Mouse (Mus musculus): ENCODE measurements around the gene Lrba. TPM values are rescaled to one million over a fixed set of nuclear protein-coding genes. Genes with fewer than 3 reads are reported as not detected.

The Lrba gene
- total and polyA plus RNA-seq, 2 experiments from 2014 or later = 1.6 to 18.5 TPM

GRCm38 (mm10) chr3:86723415-86724298 is 499.2 kb downstream of the Lrba start:
- TF ChIP-seq CTCF (IDR thresholded peaks at IDR 0.05; ENCODE audit: low read depth) = no peak
- Histone ChIP-seq H3K36me3 (ENCODE audit: insufficient read depth) (no peaks in the 10 kb centered on the region), H3K4me3 (ENCODE audit: low read depth, low read length) (no peak overlapping the region), H3K27ac (ENCODE audit: low read depth, low read length) (no peak overlapping the region), H3K9ac (no peak overlapping the region), H3K27me3 (ENCODE audit: insufficient read depth, low read length) (no peaks in the 10 kb centered on the region), H3K4me2 (ENCODE audit: low read depth) (no peak overlapping the region), H3K9me3 (ENCODE audit: low read length) (no peaks in the 10 kb centered on the region), H3K4me1 (ENCODE audit: insufficient read depth) (no peaks in the 10 kb centered on the region)
- no peak for DNase-seq
- 30% methylated on average over 9 of the region's 9 CpGs for WGBS
- no peak for ATAC-seq

GRCm38 (mm10) chr3:86725113-86725512 is 500.6 kb downstream of the Lrba start:
- H3K9me3 ChIP-seq (ENCODE audit: low read length) = no peaks in the 10 kb centered on the region
- H3K4me2 ChIP-seq (ENCODE audit: low read depth) = no peak overlapping the region
- no peak for ATAC-seq
- no peaks in the 10 kb centered on the region for H3K36me3 ChIP-seq (ENCODE audit: insufficient read depth)
- no peak overlapping the region for H3K4me3 ChIP-seq (ENCODE audit: low read depth, low read length)
- no peak overlapping the region for H3K27ac ChIP-seq (ENCODE audit: low read depth, low read length)
- no peak for DNase-seq
- 76% methylated on average over 9 of the region's 9 CpGs for WGBS
- H3K4me1 ChIP-seq (ENCODE audit: insufficient read depth) = no peaks in the 10 kb centered on the region
- TF ChIP-seq CTCF (IDR thresholded peaks at IDR 0.05; ENCODE audit: low read depth) = no peak
- no peaks in the 10 kb centered on the region for H3K27me3 ChIP-seq (ENCODE audit: insufficient read depth, low read length)
- H3K9ac ChIP-seq = no peak overlapping the region

- H3K9ac ChIP-seq = no peak overlapping the region
- no peaks in the 10 kb centered on the region for H3K9me3 ChIP-seq (ENCODE audit: low read length)
- H3K4me1 ChIP-seq (ENCODE audit: insufficient read depth) = 0 out of 2 replicates have a peak, but pooled peaks cover 3% of the 10 kb centered on the region
- H3K4me2 ChIP-seq (ENCODE audit: low read depth) = no peak overlapping the region
- DNase-seq (peak; percentile 50), ATAC-seq (peak; percentile 69)
- no peaks in the 10 kb centered on the region for H3K36me3 ChIP-seq (ENCODE audit: insufficient read depth)
- WGBS = 52% methylated on average over 3 of the region's 3 CpGs
- no peak overlapping the region for H3K4me3 ChIP-seq (ENCODE audit: low read depth, low read length)
- no peak overlapping the region for H3K27ac ChIP-seq (ENCODE audit: low read depth, low read length)
- TF ChIP-seq CTCF (IDR thresholded peaks at IDR 0.05; ENCODE audit: low read depth) = no peak
- no peaks in the 10 kb centered on the region for H3K27me3 ChIP-seq (ENCODE audit: insufficient read depth, low read length)
These were observed 514.4 kb downstream of the Lrba start for GRCm38 (mm10) chr3:86738831-86739230.

GRCm38 (mm10) chr3:86739745-86740144 is 515.3 kb downstream of the Lrba start:
- no peaks in the 10 kb centered on the region for H3K9me3 ChIP-seq (ENCODE audit: low read length)
- DNase-seq (no peak), ATAC-seq (no peak)
- H3K9ac ChIP-seq = no peak overlapping the region
- no peaks in the 10 kb centered on the region for H3K27me3 ChIP-seq (ENCODE audit: insufficient read depth, low read length)
- H3K36me3 ChIP-seq (ENCODE audit: insufficient read depth) = no peaks in the 10 kb centered on the region
- 0 out of 2 replicates have a peak, but pooled peaks cover 3% of the 10 kb centered on the region for H3K4me1 ChIP-seq (ENCODE audit: insufficient read depth)
- H3K4me3 ChIP-seq (ENCODE audit: low read depth, low read length) = no peak overlapping the region
- no peak for TF ChIP-seq CTCF (IDR thresholded peaks at IDR 0.05; ENCODE audit: low read depth)
- no peak overlapping the region for H3K4me2 ChIP-seq (ENCODE audit: low read depth)
- WGBS = 46% methylated on average over 4 of the region's 4 CpGs
- H3K27ac ChIP-seq (ENCODE audit: low read depth, low read length) = no peak overlapping the region

- Histone ChIP-seq H3K27ac (ENCODE audit: low read depth, low read length) (no peak overlapping the region), H3K4me1 (ENCODE audit: insufficient read depth) (peaks cover 10% of the 10 kb centered on the region), H3K4me2 (ENCODE audit: low read depth) (no peak overlapping the region), H3K9me3 (ENCODE audit: low read length) (no peaks in the 10 kb centered on the region), H3K36me3 (ENCODE audit: insufficient read depth) (no peaks in the 10 kb centered on the region), H3K9ac (no peak overlapping the region), H3K4me3 (ENCODE audit: low read depth, low read length) (no peak overlapping the region), H3K27me3 (ENCODE audit: insufficient read depth, low read length) (no peaks in the 10 kb centered on the region)
- TF ChIP-seq CTCF (IDR thresholded peaks at IDR 0.05; ENCODE audit: low read depth) = no peak
- 31% methylated on average over 4 of the region's 4 CpGs for WGBS
- ATAC-seq (peak; percentile 61; the same call in 1 of the 2 replicates), DNase-seq (peak; percentile 64)
These were observed 520.9 kb downstream of the Lrba start for GRCm38 (mm10) chr3:86745348-86745747.

- 21% methylated on average over 10 of the region's 10 CpGs for WGBS
- DNase-seq (peak; percentile 27), ATAC-seq (no peak; the same call in 1 of the 2 replicates)
- no peak overlapping the region for H3K27ac ChIP-seq (ENCODE audit: low read depth, low read length)
- no peaks in the 10 kb centered on the region for H3K36me3 ChIP-seq (ENCODE audit: insufficient read depth)
- H3K9ac ChIP-seq = no peak overlapping the region
- TF ChIP-seq CTCF (IDR thresholded peaks at IDR 0.05; ENCODE audit: low read depth) = no peak
- no peaks in the 10 kb centered on the region for H3K9me3 ChIP-seq (ENCODE audit: low read length)
- H3K4me1 ChIP-seq (ENCODE audit: insufficient read depth) = peaks cover 10% of the 10 kb centered on the region
- H3K4me3 ChIP-seq (ENCODE audit: low read depth, low read length) = no peak overlapping the region
- H3K27me3 ChIP-seq (ENCODE audit: insufficient read depth, low read length) = no peaks in the 10 kb centered on the region
- H3K4me2 ChIP-seq (ENCODE audit: low read depth) = no peak overlapping the region
These were observed 521.5 kb downstream of the Lrba start for GRCm38 (mm10) chr3:86745769-86746512.

GRCm38 (mm10) chr3:86750652-86751051 is 526.2 kb downstream of the Lrba start:
- no peak for TF ChIP-seq CTCF (IDR thresholded peaks at IDR 0.05; ENCODE audit: low read depth)
- WGBS = 23% methylated on average over 7 of the region's 7 CpGs
- Histone ChIP-seq H3K27me3 (ENCODE audit: insufficient read depth, low read length) (no peaks in the 10 kb centered on the region), H3K9ac (no peak overlapping the region), H3K4me3 (ENCODE audit: low read depth, low read length) (no peak overlapping the region), H3K4me2 (ENCODE audit: low read depth) (no peak overlapping the region), H3K4me1 (ENCODE audit: insufficient read depth) (peaks cover 8% of the 10 kb centered on the region), H3K9me3 (ENCODE audit: low read length) (no peaks in the 10 kb centered on the region), H3K36me3 (ENCODE audit: insufficient read depth) (no peaks in the 10 kb centered on the region), H3K27ac (ENCODE audit: low read depth, low read length) (no peak overlapping the region)
- ATAC-seq (0 out of 2 replicates have a peak, but pooled peaks have one; percentile 45), DNase-seq (no peak)

Measured in forebrain, postnatal 0 days (tissue).